Mouse (Mus musculus): Measurements from ENCODE around the gene Olfm4.

Olfm4 gene

DNA sequence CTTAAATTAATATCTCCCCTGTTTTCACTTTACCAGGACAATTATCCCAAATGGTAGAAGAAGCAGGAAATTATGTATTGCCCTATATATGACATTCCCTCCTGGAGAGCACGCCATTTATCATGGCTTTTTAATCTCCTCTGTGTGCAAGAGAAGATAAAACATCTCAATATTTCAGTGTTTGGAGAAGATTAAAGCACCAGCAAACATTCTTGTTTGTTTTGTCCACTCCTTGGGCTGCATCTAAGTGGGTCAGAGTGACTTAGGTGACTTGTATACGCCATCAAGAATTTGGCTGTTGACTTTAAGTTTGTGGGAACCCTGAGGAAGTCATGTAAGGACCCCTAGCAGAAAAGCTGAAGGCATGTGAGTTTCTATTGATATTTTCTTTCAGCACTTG, at the start of gene Olfm4:
TSS of gene Olfm4 (plus strand) at position 301 of the 400 bp plus-strand sequence.
- DNase-seq (ENCODE audit: low spot score in 2 of 2), result no peak

DNA sequence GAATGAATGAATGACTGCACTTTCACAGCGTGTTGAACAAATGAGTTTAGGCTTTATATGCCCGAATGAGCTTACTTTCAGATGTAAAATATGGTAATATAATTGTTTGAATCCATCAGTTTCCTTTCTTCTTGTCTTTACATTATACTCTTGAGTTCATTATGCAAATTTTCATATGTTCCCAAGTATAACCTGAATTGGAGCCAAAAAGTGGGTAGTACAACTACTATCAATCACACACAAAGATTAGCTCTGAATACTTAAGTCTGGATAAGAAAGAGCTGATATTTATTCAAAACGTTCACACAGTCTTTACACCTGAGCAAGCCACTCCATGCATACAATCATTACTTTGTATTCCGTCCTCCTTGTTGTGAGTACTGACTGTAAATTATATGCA, 49.5 kb upstream of the Olfm4 start:
- no peak for DNase-seq (ENCODE audit: low spot score in 2 of 2)

DNA sequence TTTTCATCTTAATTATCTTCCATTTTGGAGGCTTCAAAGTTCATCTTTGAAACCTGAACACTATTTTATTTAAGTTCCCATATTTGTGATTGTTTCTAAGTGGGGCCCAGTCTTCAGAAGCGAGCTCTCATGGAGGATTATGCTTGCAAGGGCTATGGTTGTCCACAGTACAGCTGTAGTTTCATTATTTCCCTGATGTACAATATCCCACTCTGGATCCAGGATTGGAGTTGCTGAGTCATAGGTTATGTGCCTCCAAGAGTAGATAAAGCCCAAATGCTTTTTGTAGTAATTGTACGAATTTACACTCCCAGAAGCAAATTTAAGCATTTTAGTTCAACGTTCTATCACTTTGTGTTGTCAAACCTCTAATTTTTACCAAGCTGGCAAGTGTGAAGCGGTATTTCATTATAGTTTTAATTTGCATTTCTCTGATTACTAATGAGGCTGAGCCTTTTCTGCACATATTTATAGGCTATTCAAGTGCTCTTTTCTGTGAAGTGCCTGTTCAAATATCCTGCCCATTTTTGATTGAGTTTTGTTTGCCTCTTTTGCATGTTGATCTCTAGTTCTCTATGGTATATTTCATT, 46.9 kb upstream of the Olfm4 start:
- DNase-seq (ENCODE audit: low spot score in 2 of 2), result no peak

- DNase-seq (ENCODE audit: low spot score in 2 of 2), result no peak
Measured at GRCm38 (mm10) chr14:79945876-79946275, 38.0 kb upstream of the Olfm4 start.

DNA sequence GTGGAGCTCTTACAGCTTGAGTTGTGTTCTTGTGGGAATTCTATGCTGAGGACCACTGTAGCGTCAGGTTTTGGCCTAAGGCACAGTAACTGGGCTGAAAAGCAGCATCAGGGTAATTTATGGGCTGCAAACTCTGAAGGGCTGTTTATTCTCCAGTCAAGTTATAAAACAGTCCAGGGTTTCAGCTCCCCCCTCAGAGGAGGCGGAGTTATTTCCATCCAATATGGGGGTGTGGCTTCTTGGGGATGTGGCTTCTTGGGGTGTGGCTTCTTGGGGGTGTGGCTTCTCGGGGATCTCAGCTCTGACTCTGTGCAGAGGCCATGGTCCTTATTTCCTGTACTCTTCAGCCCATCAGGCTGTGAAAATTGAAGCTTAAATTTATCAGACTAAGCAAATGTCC, 28.2 kb upstream of the Olfm4 start:
- no peak for DNase-seq (ENCODE audit: low spot score in 2 of 2)

GRCm38 (mm10) chr14:79957789-79958487, 25.9 kb upstream of the Olfm4 start:
- no peak for DNase-seq (ENCODE audit: low spot score in 2 of 2)

DNA sequence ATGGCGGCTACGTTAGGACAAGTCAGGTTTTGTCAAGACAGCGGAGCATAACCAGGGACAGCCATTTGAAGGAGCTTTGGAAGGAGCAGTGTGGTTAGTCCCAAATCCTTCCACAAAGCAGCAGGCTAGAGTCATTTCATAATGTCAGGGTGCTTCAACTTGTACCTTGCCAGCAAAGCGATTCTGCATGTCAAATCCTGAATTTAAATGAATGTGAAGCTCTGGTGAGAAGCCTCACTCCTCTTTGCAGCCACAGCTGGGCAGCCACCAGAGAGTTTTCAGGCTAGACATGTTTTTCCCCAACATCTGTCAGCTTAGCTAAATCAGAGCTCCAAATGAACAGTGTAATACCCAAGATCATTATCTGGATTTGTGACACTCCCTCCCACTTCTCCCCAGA, 22.7 kb upstream of the Olfm4 start:
- no peak for DNase-seq (ENCODE audit: low spot score in 2 of 2)

- DNase-seq (ENCODE audit: low spot score in 2 of 2), result no peak
Measured at GRCm38 (mm10) chr14:79961602-79962001, 22.3 kb upstream of the Olfm4 start.

DNA sequence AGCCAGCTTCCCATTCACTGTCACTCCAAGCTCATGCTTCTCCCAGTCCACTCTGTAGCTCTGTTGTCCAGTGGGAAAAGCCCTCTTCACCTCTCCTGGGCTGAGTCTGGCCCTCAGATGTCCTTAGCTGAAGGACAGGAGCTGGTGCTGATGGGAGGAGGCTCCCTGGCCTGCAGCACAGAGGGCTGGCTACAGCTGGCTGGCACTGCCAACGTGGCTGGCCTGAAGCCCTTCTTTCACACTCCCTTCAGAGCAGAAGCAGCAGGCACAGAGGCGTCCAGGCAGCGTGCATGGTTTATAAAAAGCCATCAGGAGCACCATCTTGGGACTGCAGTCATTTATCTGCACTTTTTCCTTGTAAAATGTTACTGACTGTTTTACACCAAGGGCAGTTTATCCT, 13.7 kb upstream of the Olfm4 start:
- DNase-seq (ENCODE audit: low spot score in 2 of 2), result peak; percentile 6 to 44

DNA sequence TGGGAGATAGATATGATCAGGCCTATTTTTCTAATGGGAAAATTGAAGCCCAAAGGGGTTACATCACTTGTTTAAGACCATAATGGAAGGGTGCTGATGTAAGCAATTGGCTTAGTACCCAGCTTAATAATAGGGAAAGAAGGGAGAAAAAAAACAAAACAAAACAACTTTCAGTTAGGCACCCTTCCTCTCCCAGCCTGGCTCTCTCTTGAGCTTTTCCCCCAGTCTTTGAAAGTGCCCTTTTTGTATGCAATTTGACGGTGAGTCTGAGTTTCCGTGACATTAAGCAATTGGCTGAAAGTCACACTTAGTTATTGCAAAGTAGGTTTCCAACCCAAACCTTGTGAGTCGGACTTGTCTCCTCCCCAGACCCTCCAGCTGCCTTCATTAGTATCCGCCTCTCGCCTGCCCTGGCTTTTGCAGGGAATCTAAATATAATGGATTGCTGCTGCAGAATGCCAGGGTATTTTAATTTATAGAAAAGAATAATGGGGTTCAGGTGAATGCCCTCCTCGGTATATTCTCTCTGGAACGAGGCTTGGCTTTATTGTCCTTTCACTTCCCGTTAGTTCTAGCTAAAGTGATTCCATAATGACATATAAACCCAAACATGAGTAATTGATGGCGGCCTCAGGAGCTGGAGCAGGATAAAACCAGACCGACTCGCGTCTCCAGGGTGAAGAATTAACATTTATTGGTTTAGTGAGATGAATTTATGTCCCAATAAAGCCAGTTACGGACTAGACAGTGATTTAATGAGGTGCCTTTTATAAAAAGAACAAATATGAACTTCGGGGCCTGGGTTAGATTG, 12.7 kb upstream of the Olfm4 start:
- DNase-seq (ENCODE audit: low spot score in 2 of 2), result no peak

DNA sequence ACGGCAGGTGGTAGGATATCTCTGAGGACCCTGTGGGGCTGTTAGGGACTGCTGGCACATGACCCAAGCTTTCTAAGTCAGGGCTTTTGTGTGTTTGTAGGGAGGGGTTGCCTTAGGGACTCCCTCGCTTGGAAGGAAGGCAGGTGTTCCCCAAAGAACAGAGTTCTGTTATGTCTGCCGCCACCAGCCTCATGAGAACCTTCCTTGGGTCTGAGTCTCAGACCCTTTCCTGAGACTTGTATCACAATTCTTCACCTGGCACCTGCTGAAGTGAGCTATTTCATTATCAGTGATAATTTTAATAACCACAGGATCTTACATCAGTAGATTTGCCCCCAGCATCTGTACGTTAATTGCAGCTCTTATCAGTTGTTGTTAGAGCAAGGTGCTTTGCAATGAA, 2.4 kb upstream of the Olfm4 start:
- DNase-seq (ENCODE audit: low spot score in 2 of 2), result no peak

GRCm38 (mm10) chr14:79985137-79985670, 1.3 kb downstream of the Olfm4 start:
- no peak for DNase-seq (ENCODE audit: low spot score in 2 of 2)

DNA sequence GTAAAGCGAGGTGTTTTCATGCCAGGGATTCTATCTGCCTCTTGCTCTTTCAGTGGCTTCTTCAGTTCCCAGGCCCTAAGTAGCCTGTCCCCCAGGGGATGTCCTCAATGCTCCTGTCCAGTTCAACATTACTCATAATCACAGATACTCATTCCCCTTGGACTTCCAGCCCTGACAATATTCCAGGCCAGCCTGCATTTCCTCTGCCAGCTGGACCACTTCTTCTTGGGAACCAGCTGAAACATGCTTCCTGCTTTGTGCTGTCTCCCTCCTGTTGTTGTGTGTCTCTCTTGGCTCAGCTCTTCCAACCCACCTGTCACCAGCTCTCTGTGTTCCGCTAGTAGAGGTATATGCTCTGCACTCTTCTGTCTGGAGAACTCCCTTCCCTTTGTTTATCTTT, 1.8 kb downstream of the Olfm4 start:
- no peak for DNase-seq (ENCODE audit: low spot score in 2 of 2)

- DNase-seq (ENCODE audit: low spot score in 2 of 2), result no peak
Measured at GRCm38 (mm10) chr14:79986831-79987230, 3.0 kb downstream of the Olfm4 start.

GRCm38 (mm10) chr14:79989785-79990184, 5.9 kb downstream of the Olfm4 start:
- no peak for DNase-seq (ENCODE audit: low spot score in 2 of 2)

GRCm38 (mm10) chr14:79990547-79990946, 6.7 kb downstream of the Olfm4 start:
- DNase-seq (ENCODE audit: low spot score in 2 of 2), result no peak

GRCm38 (mm10) chr14:79997534-79997933, 13.7 kb downstream of the Olfm4 start:
- no peak for DNase-seq (ENCODE audit: low spot score in 2 of 2)

DNA sequence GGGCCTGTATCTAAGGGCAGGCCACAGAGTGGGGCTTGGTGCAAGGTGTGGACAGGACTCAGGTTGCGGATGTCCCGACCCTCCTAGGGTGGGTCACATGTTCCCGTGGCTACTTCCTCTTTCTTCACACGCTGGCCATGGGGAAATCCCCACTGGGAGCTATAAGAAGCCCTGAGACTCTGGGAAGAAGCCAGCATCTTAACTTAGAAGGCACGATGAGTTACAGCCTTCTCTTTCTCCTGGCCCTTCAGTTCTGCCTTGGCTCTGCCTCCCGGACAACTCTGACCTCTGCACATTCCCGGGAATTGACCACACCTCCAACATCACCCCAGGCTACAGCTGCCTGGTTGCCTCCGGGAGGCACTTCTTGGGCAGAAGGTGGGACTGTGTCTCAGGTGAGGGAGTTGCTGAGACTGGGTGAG, 16.2 kb downstream of the Olfm4 start:
- no peak for DNase-seq (ENCODE audit: low spot score in 2 of 2)

- DNase-seq (ENCODE audit: low spot score in 2 of 2), result no peak
Measured at GRCm38 (mm10) chr14:80007686-80008085, 23.8 kb downstream of the Olfm4 start.

DNA sequence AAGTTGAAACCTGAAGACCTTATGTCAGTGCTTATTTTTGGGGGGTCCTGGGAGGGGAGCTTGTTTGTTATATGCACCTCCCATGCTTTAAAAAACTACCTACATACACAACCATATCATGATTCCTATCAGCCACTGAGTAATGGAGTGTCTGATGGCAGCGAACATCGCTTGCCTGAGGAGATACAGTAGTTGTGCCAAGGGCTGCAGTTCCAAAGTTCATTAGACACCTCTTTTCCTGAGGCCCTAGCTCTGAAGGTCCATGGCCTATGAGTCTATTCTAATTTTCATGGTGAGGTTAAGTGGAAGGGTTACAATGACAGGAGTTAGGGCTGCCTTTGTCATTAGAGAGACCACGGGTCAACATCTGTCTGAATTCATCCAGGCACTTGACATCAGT, 26.5 kb downstream of the Olfm4 start:
- DNase-seq (ENCODE audit: low spot score in 2 of 2), result no peak

DNA sequence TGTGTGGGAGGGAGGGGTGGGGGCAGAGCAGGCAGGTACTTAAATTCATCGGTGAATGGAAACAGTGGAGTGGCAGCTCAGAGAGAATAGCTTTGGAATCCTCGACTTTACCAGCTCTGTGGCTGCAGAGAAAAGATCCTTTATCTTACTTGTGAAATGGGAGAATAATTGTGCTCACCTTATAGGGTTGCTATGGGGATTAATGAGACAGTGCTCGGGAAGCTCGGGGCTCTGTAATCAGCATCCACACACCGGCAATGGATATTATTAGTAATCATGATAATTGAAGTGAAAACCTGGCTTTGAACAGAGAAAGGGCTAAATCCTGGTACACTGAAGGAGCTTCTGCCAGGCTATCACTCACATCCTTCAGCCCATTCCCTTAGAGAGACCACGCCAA, 31.1 kb downstream of the Olfm4 start:
- no peak for DNase-seq (ENCODE audit: low spot score in 2 of 2)

- no peak for DNase-seq (ENCODE audit: low spot score in 2 of 2)
Measured at GRCm38 (mm10) chr14:80016112-80016511, 32.2 kb downstream of the Olfm4 start.

DNA sequence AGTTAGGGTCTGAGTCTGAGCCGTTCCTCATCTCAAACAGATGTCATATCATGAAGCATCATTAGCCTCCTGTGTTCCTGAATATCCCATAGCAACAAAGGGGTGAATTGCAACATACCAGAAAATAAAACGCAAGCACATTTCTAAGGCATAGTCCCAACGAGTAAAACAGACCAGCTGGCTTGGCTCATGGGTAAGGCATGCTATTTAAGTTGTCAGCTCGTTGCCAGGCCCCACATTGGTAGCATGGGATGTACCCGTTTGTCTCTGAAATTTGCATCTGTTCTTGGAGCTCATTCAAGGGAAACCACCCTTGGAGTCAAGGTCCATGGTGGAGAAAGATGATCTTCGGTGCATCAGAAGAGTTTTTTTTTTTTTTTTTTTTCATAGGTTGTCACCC, 42.2 kb downstream of the Olfm4 start:
- DNase-seq (ENCODE audit: low spot score in 2 of 2), result peak in 1 of 2 experiments; percentile 25

Measured in left cerebral cortex, adult 9 months (tissue).